Mouse (Mus musculus) adrenal gland, adult (tissue): ENCODE results near the gene Mier2.
A peak's percentile ranks its signal among the peaks of the same experiment; 100 is the strongest.

ENCODE experiments used
- DNase-seq, 2 experiments: peaks; one replicate each; pipeline ENCODE4 v3.0.0; 2022 to 2023; ENCODE audit warnings: low spot score in 1 of 2; ENCODE audit not compliant: inconsistent age in 2 of 2

Mier2 gene

DNA sequence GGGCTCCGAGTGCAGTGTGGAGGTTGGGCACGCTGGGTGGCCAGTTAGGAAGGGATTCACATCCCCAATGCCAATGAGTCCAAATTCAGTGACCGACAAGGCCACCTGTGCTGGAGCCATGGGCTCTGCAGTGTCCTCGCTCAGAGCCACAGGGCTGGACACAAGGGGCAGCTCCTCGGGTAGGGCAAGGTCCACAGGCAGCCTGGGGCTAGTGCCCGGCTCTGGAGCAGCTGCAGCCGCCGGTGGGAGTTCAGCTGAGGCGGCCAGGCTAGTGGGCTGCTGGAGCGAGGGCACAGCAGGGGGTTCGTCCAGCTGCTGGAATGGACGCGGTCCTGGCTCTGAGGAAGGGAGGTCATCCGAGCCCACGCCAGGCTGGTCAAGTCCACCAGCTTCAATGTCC lies 13.5 kb downstream of the Mier2 start:
- peak; percentile 7 to 19 for DNase-seq

DNA sequence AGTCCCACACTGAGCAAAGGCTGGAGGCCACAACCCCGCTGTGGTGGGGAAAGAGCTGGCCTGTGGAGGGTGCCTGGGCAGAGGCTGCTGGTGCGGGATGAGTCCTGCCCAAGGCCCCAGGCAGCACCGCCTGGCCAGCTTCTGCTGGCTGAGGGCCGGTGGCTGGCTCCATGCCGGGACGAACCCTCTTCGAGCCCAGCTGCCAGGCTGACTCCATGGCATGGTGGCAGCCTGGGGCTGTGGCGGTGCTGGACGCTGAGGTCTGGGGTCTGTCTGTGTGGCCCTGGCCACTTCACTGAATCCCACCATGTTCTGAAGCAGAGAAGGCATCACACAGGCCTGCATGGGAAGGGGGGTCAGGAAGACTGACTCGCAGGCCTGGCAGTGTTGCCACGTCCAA lies 14.3 kb downstream of the Mier2 start:
- DNase-seq, result peak; percentile 6 to 18

DNA sequence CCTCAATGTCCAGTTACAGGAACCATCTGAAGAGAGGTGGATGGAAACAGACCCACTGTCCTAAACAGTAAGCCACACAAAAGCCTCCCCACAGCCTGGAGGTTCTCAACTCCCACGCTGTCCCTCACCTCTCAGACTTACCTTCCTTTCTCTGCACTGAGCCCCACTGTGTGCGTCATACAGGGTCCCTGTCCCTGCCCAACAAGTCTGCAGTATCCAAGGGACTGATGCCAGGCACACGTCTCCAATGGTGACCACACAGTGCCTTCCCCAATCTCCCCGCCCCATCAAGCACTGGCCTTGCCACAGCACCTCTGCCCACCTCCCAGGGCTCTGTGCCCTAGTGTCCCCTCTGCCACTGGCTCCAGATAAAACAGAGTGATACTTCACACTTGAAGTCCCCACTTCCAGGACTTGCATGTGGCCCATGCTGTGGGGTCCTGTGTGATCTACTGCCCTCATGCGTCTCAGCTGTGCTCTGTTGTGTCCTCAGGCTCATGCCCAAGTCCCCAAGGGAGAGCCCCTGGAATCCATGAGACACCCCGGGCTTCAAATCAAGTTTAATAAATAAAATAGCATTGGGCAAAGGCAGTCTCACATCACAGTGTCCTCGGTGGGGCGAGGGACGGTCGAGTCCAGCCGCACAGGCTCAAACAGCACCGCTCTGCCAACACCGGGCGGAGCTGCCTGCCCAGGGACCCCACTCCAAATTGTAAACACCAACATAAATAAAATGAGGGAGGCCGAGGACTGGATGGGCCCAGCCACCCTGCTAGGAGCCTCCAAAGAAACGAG lies 15.1 kb downstream of the Mier2 start:
- DNase-seq, result peak in 1 of 2 experiments; percentile 22

DNA sequence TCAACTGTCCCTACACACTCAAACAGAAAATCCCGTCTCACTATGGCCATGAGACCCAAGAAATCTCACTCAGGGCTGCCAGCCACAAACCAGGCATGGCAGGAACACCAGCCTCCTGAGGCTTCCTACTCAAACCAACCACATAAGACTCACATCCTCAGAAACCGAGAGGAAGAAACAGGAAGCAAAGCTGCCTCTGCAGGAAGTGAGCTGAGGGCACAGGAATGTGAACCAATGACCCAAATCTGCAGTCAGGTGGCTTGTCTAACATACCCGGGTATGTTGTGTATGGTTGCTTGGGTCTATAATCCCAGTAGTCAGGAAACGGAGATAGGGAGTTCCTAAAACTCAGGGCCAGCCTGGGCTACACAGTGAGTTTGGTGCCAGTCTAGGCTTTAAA lies 16.1 kb downstream of the Mier2 start:
- DNase-seq, result no peak

DNA sequence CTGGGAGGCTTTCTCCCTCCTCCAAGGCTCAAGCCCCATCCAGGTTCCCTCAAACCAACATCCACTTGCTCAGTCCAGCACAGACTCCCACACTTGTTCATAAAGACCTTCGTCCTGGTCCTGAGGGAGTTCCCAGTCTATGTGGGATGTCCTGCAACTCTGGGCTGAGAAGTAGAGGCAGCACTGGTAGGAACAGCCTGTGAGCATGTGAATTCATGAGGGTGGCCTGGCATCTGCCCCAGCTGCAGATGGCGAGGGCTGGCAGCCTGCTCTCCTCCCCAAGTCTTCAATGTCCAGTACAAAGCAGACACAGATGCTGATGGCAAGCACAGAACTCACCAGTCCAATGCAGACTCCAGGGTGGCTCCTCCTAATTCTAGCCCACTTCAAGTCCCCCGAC lies 16.7 kb downstream of the Mier2 start:
- DNase-seq, result peak in 1 of 2 experiments; percentile 31

DNA sequence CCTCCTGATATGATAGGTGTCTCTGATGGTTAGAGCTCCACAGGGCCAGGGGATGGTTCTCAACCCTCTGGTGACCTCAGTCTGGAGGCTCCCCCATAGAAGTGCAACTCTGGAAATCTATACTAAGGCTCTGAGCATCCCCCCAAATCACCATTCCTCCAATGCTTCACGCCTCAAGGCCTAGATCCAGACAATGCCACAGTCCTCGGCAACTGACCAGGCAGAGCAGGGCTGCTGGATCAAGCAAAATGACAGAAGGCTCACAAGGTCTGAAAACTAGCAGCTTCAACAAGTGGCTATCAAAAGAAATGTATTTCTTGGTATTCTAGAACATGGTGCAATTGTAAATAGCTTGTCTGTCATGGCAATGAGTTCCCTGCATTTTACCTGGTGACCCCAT lies 17.2 kb downstream of the Mier2 start:
- no peak for DNase-seq

DNA sequence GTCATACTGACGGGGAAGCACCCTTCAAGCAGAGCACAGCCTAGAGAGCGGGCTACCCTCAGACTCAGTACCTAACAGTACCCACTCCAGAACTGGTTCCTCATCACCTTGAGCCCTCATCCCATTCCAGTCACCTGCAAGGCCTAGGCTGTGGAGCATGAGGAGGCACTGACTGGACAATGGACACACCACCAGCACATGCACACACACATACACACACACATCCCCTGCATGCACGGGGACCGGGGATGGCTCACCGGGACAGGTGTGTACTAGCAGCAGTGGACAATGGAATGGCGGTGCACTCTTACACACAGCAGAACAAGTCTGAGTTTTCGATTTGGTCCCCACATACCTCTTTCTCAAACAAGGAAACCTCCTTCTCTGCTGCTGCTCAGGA lies 17.7 kb downstream of the Mier2 start:
- no peak for DNase-seq

DNA sequence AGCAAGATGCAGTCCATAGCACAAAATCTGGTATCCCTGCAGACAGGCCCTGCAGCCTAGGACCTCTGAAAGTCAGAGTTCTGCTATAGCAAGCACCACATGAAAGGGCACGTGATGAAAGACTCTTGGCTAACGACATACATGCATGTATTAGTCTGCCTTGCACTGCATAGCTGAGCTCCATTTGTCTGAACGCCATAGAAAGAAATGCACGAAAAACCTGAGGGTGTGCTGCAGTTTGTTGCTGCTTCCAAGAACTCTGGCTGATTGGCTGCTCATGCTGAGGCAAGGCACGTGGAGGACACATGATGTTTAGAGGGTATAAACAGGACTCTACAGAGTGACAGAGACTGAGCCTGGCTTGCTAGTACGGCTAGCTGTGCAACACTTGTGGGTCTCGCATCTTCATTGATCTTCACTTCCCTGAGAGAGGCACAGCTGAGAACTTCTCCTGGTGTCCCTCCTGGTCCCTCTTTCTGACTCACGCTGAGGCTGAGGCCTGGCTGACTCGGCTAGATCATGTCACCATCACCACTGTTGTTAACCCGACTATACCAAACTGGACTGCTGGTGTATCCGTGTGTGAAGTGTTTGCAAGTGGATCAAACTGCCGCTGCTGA lies 18.4 kb downstream of the Mier2 start:
- peak in 1 of 2 experiments; percentile 22 for DNase-seq

DNA sequence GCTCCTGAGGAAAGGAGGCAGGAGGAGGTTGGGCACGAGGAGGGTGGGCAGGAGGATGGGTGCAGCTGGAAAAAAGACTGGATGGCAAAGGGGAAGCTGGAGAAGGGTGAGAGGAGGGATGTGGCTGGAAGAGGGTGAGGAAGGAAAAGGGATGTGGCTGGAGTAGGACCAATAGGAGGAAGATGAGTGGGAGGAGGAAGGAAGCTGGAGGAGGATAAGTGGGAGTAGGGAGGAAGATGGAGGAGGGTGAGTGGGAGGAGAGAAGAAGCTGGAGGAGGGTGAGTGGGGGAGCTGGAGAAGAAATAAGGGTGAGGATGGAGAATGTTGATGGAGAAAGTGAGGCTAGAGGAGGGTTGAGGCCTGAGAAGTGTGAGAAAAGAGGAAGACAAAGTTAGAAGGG lies 19.6 kb downstream of the Mier2 start:
- peak in 1 of 2 experiments; percentile 16 for DNase-seq

DNA sequence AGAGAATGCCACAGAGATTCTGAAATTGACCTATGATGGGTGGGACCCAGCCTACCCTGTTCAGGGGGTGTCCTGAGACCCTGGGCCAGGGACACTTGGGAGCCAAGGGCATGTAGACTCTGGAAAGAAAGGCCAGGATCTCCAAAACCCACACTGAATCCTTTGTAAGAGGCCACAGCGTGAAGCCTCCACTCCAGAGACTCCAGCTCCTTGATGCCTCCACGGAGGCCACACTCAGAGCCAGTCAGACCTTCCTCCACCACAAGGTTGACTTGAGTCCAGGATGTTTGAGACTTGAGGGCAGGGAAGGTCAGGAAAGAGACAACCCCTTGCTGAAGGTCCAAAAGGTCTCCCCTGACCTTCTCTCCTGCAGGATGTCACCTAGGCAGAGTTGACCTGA lies 20.6 kb downstream of the Mier2 start:
- peak in 1 of 2 experiments; percentile 40 for DNase-seq

DNA sequence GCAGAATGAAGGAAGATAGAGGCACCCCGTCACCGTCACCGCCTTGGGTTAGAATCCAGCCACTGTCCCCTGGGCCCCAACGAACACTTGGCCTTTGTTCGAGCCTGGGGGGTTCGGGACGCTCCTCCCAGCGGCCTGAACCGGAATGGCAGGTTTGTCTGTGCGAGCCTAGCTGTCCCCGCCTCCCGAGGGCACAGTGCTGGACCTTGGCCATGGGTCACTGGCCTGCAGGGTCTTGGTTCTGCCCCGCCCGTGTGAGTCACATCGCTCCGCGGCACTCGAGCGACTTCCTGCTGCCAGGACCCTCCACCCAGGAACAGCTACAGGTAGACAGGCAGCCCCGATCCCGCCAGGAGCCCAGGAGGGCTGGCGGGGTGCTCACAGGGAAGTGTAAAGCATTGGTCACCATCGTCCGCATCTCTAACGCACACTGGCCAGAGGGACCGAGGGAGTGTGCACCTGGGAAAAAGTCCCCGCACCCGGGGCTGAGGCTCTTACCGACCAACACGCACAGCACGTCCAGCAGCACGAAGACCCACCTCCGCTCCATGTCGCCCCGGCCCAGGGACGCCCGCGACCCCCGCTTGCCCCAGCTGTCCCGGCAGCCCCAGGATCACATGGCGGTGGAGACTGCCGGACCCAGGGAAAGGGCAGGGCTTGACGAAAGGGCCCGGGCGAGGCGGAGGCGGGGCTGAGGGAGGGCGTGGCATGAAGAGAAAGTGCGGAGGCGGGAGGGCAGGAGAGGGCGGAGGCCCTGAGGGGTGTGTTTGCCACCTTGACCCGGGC lies 21.7 kb downstream of the Mier2 start, which contains the start of gene Plpp2:
Plpp2 (minus strand) TSS at position 671 of the 786 bp plus-strand sequence.
- DNase-seq, result peak; percentile 87 to 96

DNA sequence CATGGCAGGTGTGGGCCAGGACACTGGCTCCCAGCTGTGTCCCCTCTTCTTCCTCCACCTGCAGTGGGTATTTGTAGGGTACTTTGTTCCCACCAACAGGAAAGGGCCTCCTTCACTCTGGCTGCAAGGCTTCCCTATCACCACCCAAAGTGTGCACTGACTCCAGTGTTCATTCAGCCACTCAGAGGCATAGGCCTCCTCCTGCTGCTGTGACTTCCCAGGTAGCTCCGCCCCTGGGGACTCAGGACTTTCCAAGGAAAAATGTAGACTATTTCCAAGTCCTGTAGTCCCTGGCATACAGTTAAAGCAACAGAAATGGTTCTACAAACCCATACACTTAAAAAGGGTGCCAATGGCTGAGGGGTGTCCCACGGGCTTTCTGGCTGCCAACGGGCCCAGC lies 22.3 kb downstream of the Mier2 start:
- DNase-seq, result no peak

DNA sequence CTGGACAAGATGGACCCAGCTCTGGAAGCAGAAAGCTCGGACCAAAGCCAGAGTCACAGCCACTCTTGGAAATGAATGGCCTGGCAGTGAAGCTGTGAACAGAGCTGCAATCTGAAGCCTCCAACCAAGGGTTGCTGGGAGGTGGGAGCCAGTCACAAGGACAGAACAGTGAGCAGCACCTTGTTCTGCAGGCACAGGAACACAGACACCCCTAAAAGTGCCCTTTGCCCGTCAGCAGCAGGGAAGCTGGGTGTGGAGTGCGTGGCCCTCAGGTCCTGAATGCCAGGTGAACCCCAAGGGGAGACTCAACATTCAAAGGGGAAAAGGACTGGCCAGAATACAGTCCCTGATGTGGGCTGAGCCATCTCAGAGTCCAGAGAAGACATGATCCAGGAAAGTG lies 23.4 kb downstream of the Mier2 start:
- peak in 1 of 2 experiments; percentile 22 for DNase-seq

DNA sequence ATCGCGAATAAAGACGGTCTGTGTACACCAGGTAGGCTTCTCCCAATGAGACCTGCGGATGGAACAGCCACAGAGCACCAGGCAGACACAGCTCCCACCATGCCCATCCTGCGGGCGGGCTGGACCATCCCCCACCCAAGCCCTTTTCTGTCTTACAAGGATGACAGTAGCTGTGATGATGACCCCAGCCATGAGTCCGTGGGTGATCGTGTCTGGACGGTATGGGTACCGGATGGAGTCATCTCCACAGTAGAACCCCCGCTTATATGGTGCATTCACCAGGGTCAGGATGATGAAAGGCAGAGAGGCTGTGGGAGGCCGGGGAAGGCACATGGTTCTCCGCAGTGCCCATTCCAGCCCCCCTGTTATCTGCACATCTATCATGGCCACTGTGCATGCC lies 24.3 kb downstream of the Mier2 start:
- DNase-seq, result peak in 1 of 2 experiments; percentile 19

DNA sequence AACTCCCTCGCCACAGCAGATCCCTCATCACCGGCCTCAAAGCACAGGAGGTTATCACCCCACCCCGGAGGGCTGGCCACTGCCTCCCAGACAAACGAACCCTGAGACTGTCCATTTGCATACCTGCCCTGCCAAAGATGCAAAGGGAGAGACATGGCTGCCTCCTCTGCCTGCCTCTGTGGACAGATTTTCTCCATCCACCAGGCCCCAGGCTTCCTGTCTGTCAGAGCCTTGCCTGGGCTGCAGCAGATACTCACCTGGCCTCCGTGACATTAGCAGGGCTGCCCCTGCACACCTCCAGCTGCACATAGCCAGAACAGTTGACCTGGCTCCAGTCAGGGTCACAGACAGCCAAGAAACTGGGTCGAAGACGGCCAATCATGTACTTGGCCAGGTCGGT lies 24.8 kb downstream of the Mier2 start:
- DNase-seq, result peak in 1 of 2 experiments; percentile 20

DNA sequence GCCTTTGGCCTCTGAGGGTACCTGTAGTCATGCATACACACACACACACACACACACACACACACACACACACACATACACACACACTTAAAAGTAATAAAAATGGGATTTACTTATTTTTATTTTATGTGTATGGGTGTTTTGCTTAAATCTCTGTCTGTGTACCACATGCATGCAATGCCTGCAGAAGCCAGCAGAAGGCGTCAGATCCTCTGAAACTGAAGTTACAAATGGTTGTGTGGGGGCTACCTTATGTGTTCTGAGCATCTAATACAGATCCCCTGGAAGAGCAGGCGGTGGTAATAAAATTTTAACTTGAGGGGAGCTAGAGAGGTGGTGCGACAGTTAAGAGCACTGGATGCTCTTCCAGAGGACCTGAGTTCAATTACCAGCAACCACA lies 26.9 kb downstream of the Mier2 start:
- no peak for DNase-seq

DNA sequence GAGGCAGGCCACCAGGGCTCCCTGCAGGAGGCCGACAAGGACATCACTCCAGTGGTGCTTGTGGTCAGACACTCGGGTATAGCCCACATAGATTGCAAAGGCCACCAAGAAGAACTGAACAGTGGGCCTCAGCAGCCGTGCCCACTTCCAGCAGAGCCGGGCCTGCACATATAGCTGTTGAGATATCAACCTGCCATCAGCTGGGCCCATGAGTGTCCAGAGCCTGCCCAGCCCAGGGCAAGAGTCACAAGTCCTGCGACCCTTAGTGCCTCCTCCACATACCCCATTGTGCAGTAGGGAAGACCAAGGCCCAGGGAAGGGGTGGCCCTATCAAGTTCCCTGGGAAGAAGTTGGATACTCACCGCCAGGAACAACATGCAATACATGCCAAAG lies 27.6 kb downstream of the Mier2 start:
- peak in 1 of 2 experiments; percentile 40 for DNase-seq

DNA sequence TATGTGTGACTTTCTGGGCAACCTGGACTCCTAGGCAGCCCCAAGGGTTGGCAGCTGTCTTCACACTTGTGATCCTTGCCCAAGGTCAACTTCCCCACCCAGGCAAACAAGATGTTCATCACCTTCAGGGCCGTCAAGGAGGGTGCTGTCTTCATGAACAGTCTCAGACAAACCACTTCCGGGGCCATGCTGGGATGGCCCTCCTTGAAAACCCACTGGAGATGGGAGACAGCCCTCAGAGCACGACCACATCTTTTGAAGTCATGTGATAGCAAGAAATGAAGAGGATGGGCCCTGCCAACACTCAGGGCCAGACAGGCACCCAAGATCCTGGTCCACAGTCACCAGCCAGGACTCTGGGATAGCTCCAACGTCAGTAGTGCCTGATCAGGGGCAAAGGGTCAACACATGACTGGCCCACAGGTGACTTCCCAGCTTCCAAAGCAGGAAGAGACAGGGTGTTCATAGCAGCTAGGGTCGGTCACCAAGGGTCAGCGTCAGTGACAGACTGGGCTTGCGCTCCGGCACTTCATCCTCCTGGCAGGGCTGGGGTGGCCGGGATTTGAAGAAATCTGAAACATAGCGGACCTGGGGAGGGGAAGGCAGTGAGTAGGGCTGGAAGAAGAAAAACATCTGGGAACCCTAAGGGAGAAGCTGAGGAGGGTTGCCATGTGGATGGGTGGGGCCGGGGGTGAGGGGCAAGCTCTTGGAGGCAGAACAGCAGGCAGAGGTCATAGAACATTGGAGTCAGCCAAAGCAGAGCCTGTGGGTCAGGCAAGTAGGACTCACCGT lies 28.1 kb downstream of the Mier2 start:
- DNase-seq, result no peak

DNA sequence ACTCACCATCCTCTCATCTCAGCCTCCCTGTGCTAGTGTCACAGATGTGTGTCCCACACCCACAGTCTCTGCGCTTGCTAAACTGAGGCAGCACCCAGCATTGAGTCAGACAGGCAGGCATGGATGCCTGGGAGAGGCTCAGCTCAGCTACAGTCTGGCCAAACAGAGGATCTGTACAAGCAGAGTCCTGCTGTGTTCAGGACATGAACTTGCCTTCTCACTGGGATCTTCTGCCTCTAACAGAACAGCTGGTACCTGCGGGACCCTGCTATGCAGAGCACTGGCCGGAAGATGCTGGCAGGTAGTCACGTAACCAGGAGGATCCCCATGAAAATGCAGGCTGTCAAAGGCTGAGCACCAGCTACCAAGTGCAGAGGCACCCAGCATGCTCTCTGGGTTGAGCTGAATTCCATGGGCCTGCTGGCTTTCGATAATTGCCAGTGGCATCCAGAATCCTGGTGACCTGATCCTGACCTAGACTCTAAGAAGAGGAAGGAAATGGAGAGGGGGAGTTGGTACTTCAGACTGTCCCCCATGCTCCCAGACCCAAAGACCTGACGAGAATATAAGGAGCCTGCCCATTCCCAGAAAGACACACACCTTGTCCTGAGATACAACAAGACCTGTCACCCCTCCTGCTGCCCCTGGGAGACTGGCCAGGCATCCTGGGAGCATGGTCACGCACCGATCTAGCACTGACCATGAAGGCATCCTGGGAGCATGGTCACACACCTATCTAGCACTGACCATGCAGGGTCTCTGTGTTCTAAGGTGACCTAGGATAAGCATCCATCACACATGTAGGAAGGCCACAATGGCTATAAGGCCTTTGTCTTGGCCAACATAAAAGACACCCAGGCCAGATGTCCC lies 29.3 kb downstream of the Mier2 start:
- no peak for DNase-seq

DNA sequence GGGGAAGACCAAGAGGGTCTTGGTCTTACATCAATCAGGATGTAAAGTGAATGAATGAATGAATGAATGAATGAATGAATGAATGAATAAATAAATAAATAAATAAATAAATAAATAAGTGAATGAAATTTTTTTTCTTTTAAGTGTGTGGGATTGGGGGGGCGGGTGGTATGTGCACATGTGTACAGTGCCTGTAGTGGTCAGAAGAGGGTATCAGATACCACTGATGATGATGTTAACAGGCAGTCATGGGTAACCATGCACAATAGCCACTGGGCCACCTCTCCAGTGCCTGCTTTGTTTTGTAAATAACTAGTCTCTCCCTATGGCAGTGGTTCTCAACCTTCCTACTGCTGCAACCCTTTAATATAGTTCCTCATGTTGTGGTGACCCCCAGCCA lies 30.6 kb downstream of the Mier2 start:
- no peak for DNase-seq
